Comparison of ENCODE assay signal across 8 mouse cellular contexts in genomic region chr13:5869842-5870241, GRCm38 (mm10). TPM values are rescaled to one million over a fixed set of nuclear protein-coding genes. Genes with fewer than 3 reads are reported as not detected.
DNase-seq lines count a peak whose midpoint lies in the region; ATAC-seq and TF ChIP-seq lines count a peak whose summit lies in the region.

No protein-coding gene starts in this region.

- TF ChIP-seq POLR2A in cerebellum, adult 2 months (IDR thresholded peaks at IDR 0.05; ENCODE audit: borderline replicate concordance, insufficient read depth, low read length): no peak

- no peak overlapping the region for H3K9ac ChIP-seq in heart, embryonic 15.5 days

- no peaks in the 10 kb centered on the region for H3K27me3 ChIP-seq in heart, embryonic 15.5 days
- no peaks in the 10 kb centered on the region for H3K27me3 ChIP-seq in cerebellum, adult 2 months (ENCODE audit: control insufficient read depth, insufficient read depth, low read length)

- H3K4me1 ChIP-seq in heart, embryonic 15.5 days (replicated peaks): peaks cover 41% of the 10 kb centered on the region
- H3K4me1 ChIP-seq in cerebellum, adult 2 months (ENCODE audit: control insufficient read depth, insufficient read depth, low read length): peaks cover 3% of the 10 kb centered on the region; the same call in 1 of the 2 replicates

- 15% methylated on average over 7 of the region's 7 CpGs for WGBS in heart, embryonic 15.5 days
- WGBS in cerebellum, adult 2 months: 57% methylated on average over 7 of the region's 7 CpGs

- no peak overlapping the region for H3K4me3 ChIP-seq in heart, embryonic 15.5 days
- no peak overlapping the region for H3K4me3 ChIP-seq in cerebellum, adult 2 months (replicated peaks; ENCODE audit: insufficient read depth, low read depth, low read length)

- H3K4me2 ChIP-seq in heart, embryonic 15.5 days: peak overlapping the region; percentile 23

- DNase-seq in kidney, postnatal 10 days: peak; percentile 46
- no peak for DNase-seq in kidney, adult 9 months
- peak; percentile 46 for DNase-seq in embryo, embryonic 11 days
- DNase-seq in lung, postnatal 36 days: peak; percentile 80
- no peak for DNase-seq in cerebellum, adult 8-10 months
- DNase-seq in cerebellum, adult 2 months: no peak
- DNase-seq in retina, embryonic 14.5 days (ENCODE audit: low spot score): no peak

- peak overlapping the region; percentile 77 for H3K27ac ChIP-seq in heart, embryonic 15.5 days
- no peak overlapping the region; the same call in 1 of the 2 replicates for H3K27ac ChIP-seq in cerebellum, adult 2 months (ENCODE audit: insufficient read depth, low read length)

- peak; percentile 59; the same call in 1 of the 2 replicates for ATAC-seq in heart, embryonic 15.5 days (replicated peaks; ENCODE audit: insufficient number of reproducible peaks, insufficient read depth, low FRiP score, low read depth)

- H3K36me3 ChIP-seq in heart, embryonic 15.5 days: peaks cover 35% of the 10 kb centered on the region

- no peaks in the 10 kb centered on the region for H3K9me3 ChIP-seq in heart, embryonic 15.5 days (replicated peaks)

- no peak for TF ChIP-seq CTCF in cerebellum, adult 2 months (IDR thresholded peaks at IDR 0.05; ENCODE audit: borderline replicate concordance, insufficient read depth, low read depth, low read length)

RNA-seq across cellular contexts. Expression of gene Klf6, which starts 8.6 kb away (rescaled TPM):
- 75.0 and 80.9 TPM in 2 replicates for polyA plus RNA-seq in heart, embryonic 15.5 days (2015; fragmentation: Nextera tagmentation; extraction: Ambion mirVana)
- polyA plus RNA-seq in cerebellum, adult 2 months (2012; rRNA removed): 11.8 and 12.3 TPM in 2 replicates

Comparison
In these comparisons a context has a peak if more than half of its experiments do, and no peak if none do; other contexts are left out.
1. DNase-seq: peak in kidney, postnatal 10 days (single experiment), embryo, embryonic 11 days (single experiment) and lung, postnatal 36 days (single experiment); none in kidney, adult 9 months (single experiment), cerebellum, adult 8-10 months (single experiment), cerebellum, adult 2 months (0 of 2) and retina, embryonic 14.5 days (single experiment).